Mouse (Mus musculus) neutrophil, adult 65 days (primary cell): Measurements from ENCODE around the gene Kcnb1. TPM values are rescaled to one million over a fixed set of nuclear protein-coding genes. Genes with fewer than 3 reads are reported as not detected.

Experiments
- total RNA-seq: library from RNA; stranded (reverse); gene quantifications from 2 replicates; pipeline ENCODE4 v1.2.4, GENCODE M21; 2023

Gene Kcnb1
- total RNA-seq = 0.09 TPM in 1 of 2 replicates, not detected in the other

DNA sequence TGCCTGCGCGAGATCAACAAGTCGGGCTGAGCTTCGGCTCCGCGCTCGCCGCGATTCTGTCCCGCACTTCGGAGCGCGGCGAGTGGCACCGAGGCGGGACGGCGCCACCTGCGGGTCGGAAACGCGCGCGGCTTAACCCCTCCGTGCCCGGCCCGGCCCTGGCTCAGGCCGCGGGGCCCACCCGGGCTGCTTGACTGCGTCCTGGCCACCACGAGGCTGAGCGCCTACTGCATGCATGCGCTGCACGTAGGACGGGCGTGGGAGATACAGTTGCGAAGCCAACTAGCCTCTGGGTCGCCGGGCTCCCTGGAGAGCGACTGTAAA, at the start of gene Kcnb1:
TSS of gene Kcnb1 (minus strand) at position 80 of the 324 bp plus-strand sequence.

DNA sequence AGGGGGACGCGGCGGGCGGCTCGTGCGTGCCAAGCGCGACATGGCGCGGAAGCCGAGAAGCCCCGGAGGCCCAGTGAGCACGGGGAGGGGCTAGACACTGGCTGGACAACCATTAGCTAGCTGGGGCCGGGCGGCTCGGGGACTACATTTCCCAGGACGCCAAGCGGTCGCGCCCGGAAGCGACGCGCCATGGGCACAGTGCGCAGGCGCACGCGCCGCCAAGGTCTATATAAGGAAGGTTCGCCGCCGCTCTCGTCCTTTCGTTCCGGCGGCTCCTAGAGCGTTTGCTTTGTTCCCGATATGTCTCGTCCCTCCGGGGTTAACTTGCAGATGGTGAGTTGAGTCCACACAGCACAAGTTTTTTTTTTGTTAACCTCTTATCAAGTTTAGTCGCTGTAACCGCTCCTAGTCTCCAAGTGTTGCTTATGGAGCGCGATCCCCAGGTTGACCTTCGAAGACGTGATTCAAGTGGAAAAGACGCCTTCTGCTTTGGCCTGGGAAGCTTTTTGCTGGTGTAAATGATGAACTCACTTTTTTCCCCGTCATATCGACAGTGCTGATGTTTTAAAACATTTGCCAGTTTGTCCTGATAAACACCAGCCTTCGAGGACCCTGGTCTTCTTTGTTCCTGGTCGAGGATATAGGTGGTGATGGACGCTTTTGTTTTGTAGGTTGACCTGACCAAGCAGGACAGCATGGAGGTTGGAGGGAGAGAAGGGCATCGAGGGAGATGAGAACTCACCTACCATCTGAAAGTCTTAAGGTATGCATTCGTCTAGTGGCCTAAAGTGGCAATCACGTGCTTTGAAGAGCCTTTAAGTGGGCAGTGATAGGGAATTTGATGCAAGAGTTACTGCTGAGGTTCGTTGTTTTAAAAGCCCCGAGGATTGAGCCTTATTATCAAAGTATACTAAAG, 126.7 kb downstream of the Kcnb1 start, which contains the start of gene Znfx1:
TSS of gene Znfx1 (minus strand) at position 51 of the 916 bp plus-strand sequence.

Other genes with a start within 250 kb of the Kcnb1 start
- 44.7 and 67.0 TPM in 2 replicates for gene Stau1, start 193.9 kb downstream of the Kcnb1 start, total RNA-seq
- gene Ddx27, start 175.0 kb downstream of the Kcnb1 start, total RNA-seq = 30.3 and 41.1 TPM in 2 replicates
- 57.8 and 59.8 TPM in 2 replicates for gene Znfx1, start 127.1 kb downstream of the Kcnb1 start, total RNA-seq
- 0.66 TPM in 1 of 2 replicates, not detected in the other for gene Ptgis, start 50.4 kb upstream of the Kcnb1 start, total RNA-seq
- gene B4galt5, start 159.0 kb upstream of the Kcnb1 start, total RNA-seq = 24.7 and 30.2 TPM in 2 replicates
- gene Slc9a8, start 231.6 kb upstream of the Kcnb1 start, total RNA-seq = 39.5 and 57.4 TPM in 2 replicates